In genomic region chr5:67849411-67849810, GRCm38 (mm10) we compare ENCODE assay signal across 29 mouse cellular contexts. TPM values are rescaled to one million over a fixed set of nuclear protein-coding genes. Genes with fewer than 3 reads are reported as not detected.
DNase-seq lines count a peak whose midpoint lies in the region; ATAC-seq and TF ChIP-seq lines count a peak whose summit lies in the region.
"Had no signal": no experiment of that assay in that cellular context is flagged by ENCODE, and none has a peak within 500 bp of the region (broad histone marks: within the 10 kb centered on the region; RNA-seq: fewer than 3 reads in every experiment).

No protein-coding gene starts in this region.

- TF ChIP-seq CTCF in midbrain, postnatal 0 days (IDR thresholded peaks at IDR 0.05) = no peak

- 73% methylated on average over 4 of the region's 4 CpGs for WGBS in forebrain, embryonic 15.5 days
- WGBS in forebrain, embryonic 13.5 days = 75% methylated on average over 4 of the region's 4 CpGs
- WGBS in hindbrain, embryonic 14.5 days = 70% methylated on average over 4 of the region's 4 CpGs
- WGBS in hindbrain, embryonic 11.5 days = 79% methylated on average over 4 of the region's 4 CpGs
- WGBS in midbrain, embryonic 14.5 days = 79% methylated on average over 4 of the region's 4 CpGs
- WGBS in midbrain, postnatal 0 days = 67% methylated on average over 4 of the region's 4 CpGs

- no peak overlapping the region for H3K9ac ChIP-seq in forebrain, embryonic 15.5 days (replicated peaks)
- H3K9ac ChIP-seq in forebrain, embryonic 13.5 days = no peak overlapping the region
- H3K9ac ChIP-seq in hindbrain, embryonic 14.5 days = no peak overlapping the region
- H3K9ac ChIP-seq in hindbrain, embryonic 11.5 days (ENCODE audit: low read depth, low read length) = no peak overlapping the region
- H3K9ac ChIP-seq in midbrain, embryonic 14.5 days (replicated peaks; ENCODE audit: low read length) = no peak overlapping the region
- H3K9ac ChIP-seq in midbrain, postnatal 0 days (replicated peaks; ENCODE audit: low read length, poor library complexity, severe bottlenecking) = no peak overlapping the region
- H3K9ac ChIP-seq: embryonic facial prominence, embryonic 15.5 days; heart, embryonic 13.5 days; kidney, embryonic 15.5 days; lung, embryonic 15.5 days; midbrain, embryonic 12.5 days; neural tube, embryonic 13.5 days had no signal

- no peak overlapping the region for H3K4me3 ChIP-seq in forebrain, embryonic 15.5 days
- no peak overlapping the region for H3K4me3 ChIP-seq in forebrain, embryonic 13.5 days
- H3K4me3 ChIP-seq in hindbrain, embryonic 14.5 days (replicated peaks; ENCODE audit: low read length) = no peak overlapping the region
- H3K4me3 ChIP-seq in hindbrain, embryonic 11.5 days (ENCODE audit: low read depth, low read length) = no peak overlapping the region
- no peak overlapping the region for H3K4me3 ChIP-seq in midbrain, embryonic 14.5 days (replicated peaks; ENCODE audit: low read depth, low read length)
- H3K4me3 ChIP-seq in midbrain, postnatal 0 days (ENCODE audit: low read depth, low read length) = no peak overlapping the region
- H3K4me3 ChIP-seq: embryonic facial prominence, embryonic 10.5 days; embryonic facial prominence, embryonic 15.5 days; heart, embryonic 13.5 days; kidney, embryonic 15.5 days; lung, embryonic 15.5 days; midbrain, embryonic 12.5 days; neural tube, embryonic 13.5 days had no signal

- H3K27ac ChIP-seq in forebrain, embryonic 15.5 days (replicated peaks) = peak overlapping the region; percentile 92
- no peak overlapping the region for H3K27ac ChIP-seq in forebrain, embryonic 13.5 days
- H3K27ac ChIP-seq in hindbrain, embryonic 14.5 days = 0 out of 2 replicates have a peak overlapping the region, but pooled peaks have one; percentile 34
- H3K27ac ChIP-seq in hindbrain, embryonic 11.5 days (ENCODE audit: low read depth, low read length) = no peak overlapping the region
- H3K27ac ChIP-seq in midbrain, embryonic 14.5 days (replicated peaks; ENCODE audit: low read depth, low read length) = peak overlapping the region; percentile 92; the same call in 1 of the 2 replicates
- H3K27ac ChIP-seq in midbrain, postnatal 0 days (ENCODE audit: low read depth, low read length) = no peak overlapping the region
- H3K27ac ChIP-seq: embryonic facial prominence, embryonic 10.5 days; embryonic facial prominence, embryonic 15.5 days; heart, embryonic 13.5 days; kidney, embryonic 15.5 days; lung, embryonic 15.5 days; stomach, postnatal 0 days had no signal

- no peak overlapping the region for H3K4me2 ChIP-seq in forebrain, embryonic 15.5 days (replicated peaks)
- no peak overlapping the region for H3K4me2 ChIP-seq in forebrain, embryonic 13.5 days
- H3K4me2 ChIP-seq in hindbrain, embryonic 14.5 days (replicated peaks) = no peak overlapping the region
- no peak overlapping the region for H3K4me2 ChIP-seq in hindbrain, embryonic 11.5 days (replicated peaks; ENCODE audit: low read depth, low read length)
- no peak overlapping the region for H3K4me2 ChIP-seq in midbrain, embryonic 14.5 days (ENCODE audit: low read length)
- H3K4me2 ChIP-seq in midbrain, postnatal 0 days (ENCODE audit: low read depth, low read length, poor library complexity, severe bottlenecking) = no peak overlapping the region
- H3K4me2 ChIP-seq: embryonic facial prominence, embryonic 15.5 days; kidney, embryonic 15.5 days; lung, embryonic 15.5 days had no signal

- no peaks in the 10 kb centered on the region for H3K9me3 ChIP-seq in forebrain, embryonic 15.5 days
- no peaks in the 10 kb centered on the region for H3K9me3 ChIP-seq in forebrain, embryonic 13.5 days (replicated peaks)
- H3K9me3 ChIP-seq in hindbrain, embryonic 14.5 days (ENCODE audit: control insufficient read depth, low read length) = no peaks in the 10 kb centered on the region
- H3K9me3 ChIP-seq in hindbrain, embryonic 11.5 days (ENCODE audit: control insufficient read depth, low read length) = no peaks in the 10 kb centered on the region
- H3K9me3 ChIP-seq in midbrain, embryonic 14.5 days (ENCODE audit: control insufficient read depth, low read length) = no peaks in the 10 kb centered on the region
- H3K9me3 ChIP-seq in midbrain, postnatal 0 days (ENCODE audit: low read length) = no peaks in the 10 kb centered on the region
- H3K9me3 ChIP-seq: embryonic facial prominence, embryonic 10.5 days; embryonic facial prominence, embryonic 15.5 days; heart, embryonic 13.5 days; kidney, embryonic 15.5 days; lung, embryonic 15.5 days; midbrain, embryonic 12.5 days; neural tube, embryonic 13.5 days had no signal

- DNase-seq in hindbrain, embryonic 14.5 days (ENCODE audit: low spot score) = no peak
- no peak for DNase-seq in hindbrain, embryonic 11.5 days (ENCODE audit: low spot score)
- DNase-seq in midbrain, embryonic 14.5 days = no peak
- DNase-seq in midbrain, postnatal 0 days (ENCODE audit: low spot score) = no peak
- DNase-seq in R1 (ENCODE audit: low read depth, low spot score) = peak; percentile 65
- no peak for DNase-seq in adrenal gland, adult 2 months
- DNase-seq: adrenal gland, adult 8-10 months; cerebellum, adult 8-10 months; cerebellum, postnatal 25 days; gastrocnemius, postnatal 14 days; heart, adult 18-20 months; heart, postnatal 10 days; kidney, adult 11 months; kidney, postnatal 25 days; liver; right cerebral cortex, postnatal 4 days; thymus, adult 2 months had no signal

- no peaks in the 10 kb centered on the region for H3K27me3 ChIP-seq in forebrain, embryonic 15.5 days
- H3K27me3 ChIP-seq in forebrain, embryonic 13.5 days = no peaks in the 10 kb centered on the region
- H3K27me3 ChIP-seq in hindbrain, embryonic 14.5 days (ENCODE audit: control insufficient read depth, insufficient read depth, low read length) = no peaks in the 10 kb centered on the region
- H3K27me3 ChIP-seq in hindbrain, embryonic 11.5 days (ENCODE audit: control insufficient read depth, insufficient read depth, low read length) = no peaks in the 10 kb centered on the region
- H3K27me3 ChIP-seq in midbrain, embryonic 14.5 days (ENCODE audit: control insufficient read depth, insufficient read depth, low read length) = no peaks in the 10 kb centered on the region
- no peaks in the 10 kb centered on the region for H3K27me3 ChIP-seq in midbrain, postnatal 0 days (ENCODE audit: insufficient read depth, low read length)
- H3K27me3 ChIP-seq: embryonic facial prominence, embryonic 15.5 days; heart, embryonic 13.5 days; kidney, embryonic 15.5 days; midbrain, embryonic 12.5 days; neural tube, embryonic 13.5 days had no signal

- H3K4me1 ChIP-seq in forebrain, embryonic 15.5 days = peaks cover 38% of the 10 kb centered on the region
- peaks cover 26% of the 10 kb centered on the region for H3K4me1 ChIP-seq in forebrain, embryonic 13.5 days
- peaks cover 30% of the 10 kb centered on the region for H3K4me1 ChIP-seq in hindbrain, embryonic 14.5 days (replicated peaks; ENCODE audit: control insufficient read depth, insufficient read depth, low read length)
- H3K4me1 ChIP-seq in hindbrain, embryonic 11.5 days (replicated peaks; ENCODE audit: control insufficient read depth, insufficient read depth, low read length) = peaks cover 4% of the 10 kb centered on the region; the same call in 1 of the 2 replicates
- H3K4me1 ChIP-seq in midbrain, embryonic 14.5 days (ENCODE audit: control insufficient read depth, insufficient read depth, low read length) = peaks cover 25% of the 10 kb centered on the region
- H3K4me1 ChIP-seq in midbrain, postnatal 0 days (ENCODE audit: insufficient read depth, low read length) = peaks cover 9% of the 10 kb centered on the region

- no peaks in the 10 kb centered on the region for H3K36me3 ChIP-seq in forebrain, embryonic 15.5 days
- no peaks in the 10 kb centered on the region for H3K36me3 ChIP-seq in forebrain, embryonic 13.5 days (ENCODE audit: poor library complexity, severe bottlenecking)
- no peaks in the 10 kb centered on the region for H3K36me3 ChIP-seq in hindbrain, embryonic 14.5 days (replicated peaks; ENCODE audit: control insufficient read depth, insufficient read depth)
- no peaks in the 10 kb centered on the region for H3K36me3 ChIP-seq in hindbrain, embryonic 11.5 days (ENCODE audit: control insufficient read depth, insufficient read depth, low read length)
- H3K36me3 ChIP-seq in midbrain, embryonic 14.5 days (ENCODE audit: control insufficient read depth, insufficient read depth, low read length) = no peaks in the 10 kb centered on the region
- H3K36me3 ChIP-seq in midbrain, postnatal 0 days (ENCODE audit: insufficient read depth, low read length) = no peaks in the 10 kb centered on the region
- H3K36me3 ChIP-seq: embryonic facial prominence, embryonic 10.5 days; embryonic facial prominence, embryonic 15.5 days; heart, embryonic 13.5 days; kidney, embryonic 15.5 days; lung, embryonic 15.5 days; midbrain, embryonic 12.5 days; neural tube, embryonic 13.5 days had no signal

- ATAC-seq in forebrain, embryonic 15.5 days (replicated peaks) = no peak
- ATAC-seq in forebrain, embryonic 13.5 days = no peak
- ATAC-seq in hindbrain, embryonic 14.5 days (ENCODE audit: low FRiP score) = no peak
- ATAC-seq in hindbrain, embryonic 11.5 days (ENCODE audit: low FRiP score) = no peak
- ATAC-seq in midbrain, embryonic 14.5 days (ENCODE audit: low FRiP score, low TSS enrichment) = no peak
- no peak for ATAC-seq in midbrain, postnatal 0 days (ENCODE audit: low FRiP score)
- ATAC-seq: inflammation-experienced regulatory T-cells, adult 6 months; Patski had no signal

RNA-seq across cellular contexts. Expression of gene Atp8a1, which starts 2.2 kb away (rescaled TPM):
- polyA plus RNA-seq in forebrain, embryonic 15.5 days (2015; fragmentation: Nextera tagmentation; extraction: Ambion mirVana) = 30.1 and 35.8 TPM in 2 replicates
- 18.0 and 22.6 TPM in 2 replicates for polyA plus RNA-seq in forebrain, embryonic 13.5 days (2015; fragmentation: Nextera tagmentation; extraction: Ambion mirVana)
- 77.3 and 80.6 TPM in 2 replicates for polyA plus RNA-seq in hindbrain, embryonic 14.5 days (2014; fragmentation: Nextera tagmentation; extraction: Ambion mirVana)
- 23.6 and 24.8 TPM in 2 replicates for polyA plus RNA-seq in hindbrain, embryonic 11.5 days (2014; fragmentation: Nextera tagmentation; extraction: Ambion mirVana)
- 42.0 and 54.7 TPM in 2 replicates for polyA plus RNA-seq in midbrain, embryonic 14.5 days (2014; fragmentation: Nextera tagmentation; extraction: Ambion mirVana)
- 95.7 and 104 TPM in 2 replicates for total RNA-seq in midbrain, postnatal 0 days (2014; rRNA removed)
- 35.5 and 42.9 TPM in 2 replicates for polyA plus RNA-seq in midbrain, postnatal 0 days (2015; fragmentation: Nextera tagmentation; extraction: Ambion mirVana)
- total RNA-seq in adrenal gland, adult 2 months (2021) = 10 to 100 TPM; 17.0 to 23.5 TPM
- 77.8 and 92.0 TPM in 2 replicates for polyA plus RNA-seq in adrenal gland, adult 2 months (2012; rRNA removed)

Comparison
In these comparisons a context has a peak if more than half of its experiments do, and no peak if none do; other contexts are left out.
1. H3K27ac ChIP-seq: peak in forebrain, embryonic 15.5 days (single experiment), hindbrain, embryonic 14.5 days (single experiment) and midbrain, embryonic 14.5 days (single experiment); none in forebrain, embryonic 13.5 days (single experiment), hindbrain, embryonic 11.5 days (single experiment) and midbrain, postnatal 0 days (single experiment).